Mouse (Mus musculus): Measurements from ENCODE around the gene Pdzk1. TPM values are rescaled to one million over a fixed set of nuclear protein-coding genes. Genes with fewer than 3 reads are reported as not detected.

Gene Pdzk1
- total RNA-seq, 2 experiments from 2014 or later: not detected

DNA sequence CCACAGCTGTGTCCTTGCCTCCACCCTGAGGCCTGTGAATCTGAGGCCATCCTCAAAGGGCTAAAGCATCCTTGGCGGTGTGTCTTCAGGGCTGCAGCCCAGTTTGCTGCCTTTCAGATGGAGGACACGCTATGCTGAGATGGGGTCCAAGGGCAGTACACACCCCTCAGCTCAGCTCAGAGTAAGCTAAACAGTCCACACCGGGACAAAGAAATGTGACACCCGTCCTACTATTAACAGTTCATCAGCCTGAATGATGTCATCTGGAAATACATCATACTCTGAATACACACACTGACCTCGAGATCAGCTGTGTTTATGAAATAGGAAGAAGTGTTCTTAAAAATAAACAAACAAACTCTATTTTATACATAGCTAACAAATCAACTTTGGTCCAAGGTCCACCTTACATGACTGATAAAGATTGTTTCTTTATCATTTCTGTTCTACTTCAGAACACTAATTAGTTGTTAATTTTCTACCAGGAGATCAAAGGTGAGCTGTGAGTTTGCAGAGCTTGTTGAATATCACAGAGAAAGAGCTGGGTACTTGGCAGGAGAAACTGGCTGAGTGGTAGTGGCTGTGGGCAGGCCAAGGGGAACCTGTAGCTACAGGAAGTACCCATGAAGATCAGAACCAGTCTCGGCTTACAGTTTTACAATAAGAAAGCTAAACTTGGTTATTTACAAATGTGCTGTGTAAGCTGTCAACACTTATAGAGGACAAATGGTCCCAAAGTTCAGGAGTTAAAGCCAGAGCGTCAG, 45.9 kb downstream of the Pdzk1 start:
- intact Hi-C loops (cut with DNase I): no loop called here
- DNase-seq (ENCODE audit: low spot score in 2 of 2): no peak

DNA sequence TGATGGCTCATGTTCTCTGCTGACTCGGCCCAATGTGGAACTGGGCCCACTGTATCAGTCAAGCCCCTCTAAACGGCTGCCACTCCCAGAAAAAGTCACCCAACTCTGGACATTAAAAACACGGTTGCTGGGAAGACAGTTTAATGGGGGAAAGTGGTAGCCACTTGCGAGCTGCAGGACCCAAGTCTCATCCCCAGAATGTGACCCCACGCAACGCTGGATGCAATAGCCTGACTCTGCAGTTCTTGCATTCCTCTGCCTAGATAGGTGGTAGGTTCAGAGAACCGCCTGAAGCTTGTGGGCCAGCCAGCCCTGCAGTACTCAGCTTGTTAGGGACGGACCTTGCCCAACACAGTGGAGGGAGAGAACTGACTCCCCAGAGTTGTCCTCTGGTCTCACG, 50.5 kb downstream of the Pdzk1 start:
- intact Hi-C loops (cut with DNase I): no loop called here
- no peak for DNase-seq (ENCODE audit: low spot score in 2 of 2)

DNA sequence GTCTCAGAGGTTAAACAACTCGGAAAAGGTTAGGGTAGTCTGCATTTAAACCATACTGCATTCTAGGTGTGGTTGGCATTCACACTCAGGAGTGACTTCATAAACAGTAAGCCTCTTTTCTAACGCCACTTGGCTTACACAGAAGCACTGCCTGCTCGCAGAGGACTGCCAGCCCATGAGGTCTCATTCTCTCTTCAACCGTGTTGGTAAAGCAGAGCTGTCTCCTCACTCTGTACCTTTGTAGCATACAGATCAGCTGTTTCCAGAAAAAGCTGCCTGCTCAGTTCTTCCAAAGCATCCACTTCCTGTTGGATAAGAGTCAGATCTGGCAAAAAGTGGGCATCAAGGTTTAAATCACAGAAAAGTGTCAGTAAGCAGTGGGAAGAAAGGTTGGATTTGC, 51.3 kb downstream of the Pdzk1 start:
- intact Hi-C loops (cut with DNase I): no loop called here
- DNase-seq (ENCODE audit: low spot score in 2 of 2): no peak

DNA sequence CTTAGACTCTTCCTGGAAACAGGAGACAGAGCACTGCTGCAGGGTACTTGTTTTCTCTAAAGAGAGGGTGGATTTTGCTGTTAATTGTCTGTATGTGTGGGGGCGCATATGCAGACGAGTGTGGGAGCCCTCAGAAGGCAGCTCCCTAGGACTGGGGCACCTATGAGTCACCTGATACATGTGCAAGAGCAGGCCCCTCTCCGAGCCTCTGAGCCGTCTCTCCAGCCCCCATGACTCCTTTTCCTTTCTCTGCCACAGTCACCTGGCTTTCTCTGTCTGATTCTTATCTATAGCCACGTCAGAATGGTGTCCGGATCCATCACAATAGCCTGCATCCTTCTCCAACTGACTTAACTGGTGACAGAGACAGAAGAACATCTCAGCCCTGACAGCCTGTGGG, 52.5 kb downstream of the Pdzk1 start:
- intact Hi-C loops (cut with DNase I): no loop called here
- DNase-seq (ENCODE audit: low spot score in 2 of 2): no peak

DNA sequence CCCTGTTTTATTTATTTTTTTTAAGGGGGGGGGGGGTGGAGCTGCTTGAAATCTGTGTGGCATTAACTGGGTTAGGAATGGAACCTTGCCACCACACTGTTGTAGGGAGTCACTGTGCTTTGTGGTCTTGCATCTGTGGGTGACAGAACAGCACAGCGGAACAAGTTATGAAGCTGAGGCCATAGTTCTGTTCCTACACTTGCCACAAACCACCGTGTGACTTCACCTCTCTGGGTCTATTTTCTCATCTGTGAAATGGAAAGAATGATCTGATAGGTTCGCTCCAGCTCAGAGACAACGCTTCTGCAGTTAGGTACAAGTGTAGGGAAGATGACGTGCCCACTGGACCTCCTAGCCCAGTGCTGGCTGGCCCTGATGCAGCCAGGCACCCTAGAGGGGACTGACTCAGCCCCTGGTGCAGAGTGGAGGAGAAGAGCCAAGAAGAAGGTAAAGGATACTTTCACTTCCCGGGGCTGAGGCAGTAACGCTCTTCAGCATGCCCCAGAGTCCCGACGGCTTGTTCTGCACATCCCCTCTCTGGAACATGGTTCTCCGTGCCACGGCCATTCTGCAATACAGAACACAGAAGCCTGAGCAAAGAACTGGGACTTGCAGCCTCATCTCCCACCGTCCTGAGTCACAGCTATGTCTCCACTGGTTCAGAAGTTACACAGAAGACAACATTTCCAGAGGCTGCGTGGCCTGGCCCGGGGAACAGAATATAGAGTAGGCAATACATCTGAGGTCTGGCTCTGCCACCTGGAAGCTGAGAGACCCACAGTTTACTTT, 53.2 kb downstream of the Pdzk1 start:
- no peak for DNase-seq (ENCODE audit: low spot score in 2 of 2)
- intact Hi-C loops (cut with DNase I): no loop called here

DNA sequence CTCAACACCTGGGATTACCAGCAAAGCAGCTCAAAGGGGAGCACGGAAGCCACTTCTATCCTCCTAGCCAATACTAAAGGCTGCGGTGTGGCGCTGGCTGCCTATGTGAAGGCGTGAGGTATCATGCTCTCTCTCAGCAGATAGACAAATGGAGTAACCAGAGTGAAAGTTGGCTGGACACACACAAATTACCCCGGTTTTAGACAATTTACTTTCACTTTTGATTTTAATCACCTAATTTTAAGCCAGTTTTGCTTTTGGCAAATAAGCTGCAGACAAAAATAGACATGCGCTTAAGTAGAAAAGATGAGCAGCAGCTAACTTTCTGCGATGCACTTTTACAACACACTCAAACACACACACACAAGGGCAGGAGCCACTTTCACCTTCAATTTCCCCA, 54.6 kb downstream of the Pdzk1 start:
- intact Hi-C loops (cut with DNase I): no loop called here
- DNase-seq (ENCODE audit: low spot score in 2 of 2): no peak

DNA sequence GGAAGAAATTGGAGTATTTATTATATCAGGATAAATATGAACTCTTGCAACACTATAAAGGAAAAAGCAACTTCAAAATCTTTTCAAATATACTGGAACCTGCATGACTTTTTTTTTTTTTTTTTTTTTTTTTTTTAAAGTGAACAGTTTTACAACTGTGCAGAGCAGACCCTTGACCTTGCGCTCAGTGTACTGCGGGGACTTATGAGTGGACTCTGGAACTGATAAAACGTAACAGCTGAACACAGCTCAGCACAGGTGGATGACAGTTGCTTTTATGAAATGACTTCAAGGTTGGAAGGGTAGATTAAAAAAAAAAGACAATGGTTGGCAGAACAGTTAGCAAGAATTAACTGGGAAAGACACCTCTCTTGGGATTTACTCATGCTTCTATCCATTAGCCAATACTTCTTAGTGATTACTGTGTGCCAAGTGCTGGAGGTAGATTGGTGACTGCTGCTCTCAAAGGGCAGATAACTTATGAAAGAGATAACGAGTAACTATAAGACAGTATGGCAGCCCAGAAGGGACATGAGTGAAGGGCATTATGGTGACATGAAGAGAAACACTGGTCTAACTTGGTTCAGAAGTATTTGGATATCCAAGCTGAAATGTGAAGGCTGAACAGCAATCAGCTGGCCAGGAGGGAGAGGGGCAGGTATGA, 73.4 kb downstream of the Pdzk1 start:
- no peak for DNase-seq (ENCODE audit: low spot score in 2 of 2)

DNA sequence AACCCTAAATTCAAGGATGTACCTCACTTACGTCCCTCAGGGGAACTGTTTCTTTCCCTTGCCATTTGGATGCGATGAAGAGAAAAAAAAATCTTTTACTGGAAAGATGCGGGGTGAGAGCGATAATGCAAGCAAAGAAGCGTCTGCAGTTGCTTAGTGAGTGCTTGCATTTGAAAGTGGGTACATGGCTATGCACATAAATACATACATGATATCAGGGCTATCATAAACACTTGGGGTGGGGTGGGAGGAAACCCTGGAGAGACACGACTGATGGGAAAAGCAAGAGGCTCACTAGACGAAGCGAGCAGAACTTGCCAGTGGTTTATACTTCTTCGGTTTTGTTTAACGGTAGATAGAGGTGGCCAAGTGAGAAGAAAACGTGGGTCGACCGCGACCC, 75.3 kb downstream of the Pdzk1 start, which contains the start of gene Gja5:
Gja5 (plus strand) TSS at position 301 of the 400 bp plus-strand sequence.
- intact Hi-C loops (cut with DNase I): no loop called here
- peak in 1 of 2 experiments; percentile 29 for DNase-seq (ENCODE audit: low spot score in 2 of 2)

More for the DNA sequence above, 73.4 kb downstream of the Pdzk1 start:
- intact Hi-C loops (cut with DNase I): no loop called here

DNA sequence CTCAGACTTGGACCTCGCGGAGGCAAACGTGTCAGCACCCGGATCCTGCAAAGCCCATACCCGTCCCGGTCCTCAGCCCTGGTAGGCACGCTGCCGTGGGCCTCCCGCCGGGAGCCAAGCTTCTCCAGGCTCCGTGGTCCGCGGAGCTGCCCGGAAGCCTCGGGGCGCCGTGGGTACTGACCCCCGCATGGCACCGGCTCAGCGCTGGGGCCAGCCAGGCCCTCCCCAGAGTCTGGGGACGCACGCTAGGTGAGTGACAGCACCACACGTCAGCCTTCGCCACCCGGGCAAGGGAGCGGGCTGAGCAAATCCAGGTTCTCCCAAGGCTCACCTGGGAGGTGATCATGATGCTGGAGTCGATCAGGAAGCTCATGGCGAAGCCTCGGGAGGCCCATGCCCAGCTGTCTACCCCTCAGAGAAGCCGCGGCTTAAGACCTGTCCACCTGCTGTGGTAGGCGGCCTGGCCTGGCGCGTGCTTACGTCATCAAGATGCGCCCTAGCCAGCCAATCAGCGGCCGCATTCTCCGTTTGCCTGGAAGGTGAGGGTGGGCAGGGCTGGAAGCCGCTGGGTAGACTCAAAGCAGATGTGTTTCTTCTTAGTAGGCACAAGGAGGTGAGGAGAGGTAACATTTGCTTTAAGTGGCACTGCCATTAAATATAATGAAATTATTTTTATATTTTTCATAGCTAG, 75.9 kb downstream of the Pdzk1 start, which contains the start of gene Gpr89:
Gpr89 (minus strand) TSS at position 496 of the 691 bp plus-strand sequence.
- DNase-seq (ENCODE audit: low spot score in 2 of 2): peak; percentile 93 to 96
- intact Hi-C loops (cut with DNase I): no loop called here

DNA sequence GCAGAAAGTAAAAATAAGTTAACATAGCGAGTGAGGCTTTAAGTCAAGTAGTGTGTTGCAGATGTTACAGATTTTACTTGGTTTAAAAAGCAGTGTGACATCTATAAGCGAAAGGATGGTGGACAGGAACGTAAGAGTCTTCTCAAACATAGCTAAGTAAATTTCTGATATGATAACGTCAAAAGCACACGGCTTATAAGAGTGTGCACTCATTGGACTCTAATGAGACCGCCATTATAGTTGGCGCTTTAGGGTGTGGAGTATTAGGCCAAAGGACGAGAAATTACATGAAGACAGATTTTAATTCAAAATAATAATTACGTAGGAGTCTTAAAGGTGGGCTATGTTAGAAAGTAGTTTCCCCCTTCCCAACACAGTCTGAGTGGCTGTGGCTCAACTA, 76.5 kb downstream of the Pdzk1 start:
- DNase-seq (ENCODE audit: low spot score in 2 of 2): no peak
- intact Hi-C loops (cut with DNase I): no loop called here

Other genes starting within 250 kb of the Pdzk1 start
- 10 to 100 TPM; 26.6 to 29.7 TPM for gene Polr3gl, start 235.1 kb upstream of the Pdzk1 start, total RNA-seq (2021)
- gene Ankrd34a, start 232.6 kb upstream of the Pdzk1 start, total RNA-seq (2021): 10 to 100 TPM; 69.9 to 72.6 TPM
- 10 to 100 TPM; 22.1 to 24.8 TPM for gene Lix1l, start 228.1 kb upstream of the Pdzk1 start, total RNA-seq (2021)
- gene Rbm8a, start 199.4 kb upstream of the Pdzk1 start, total RNA-seq (2021): 10 to 100 TPM; 40.1 to 41.5 TPM
- 10 to 100 TPM; 49.2 to 49.7 TPM for gene Pex11b, start 193.9 kb upstream of the Pdzk1 start, total RNA-seq (2021)
- gene Gm42957, start 193.8 kb upstream of the Pdzk1 start, total RNA-seq (2021): under 1 TPM; 0.40 to 0.44 TPM
- gene Itga10, start 183.7 kb upstream of the Pdzk1 start, total RNA-seq (2021): 1 to 10 TPM; 1.5 to 2.5 TPM
- gene Ankrd35, start 159.2 kb upstream of the Pdzk1 start, total RNA-seq (2021): 1 to 10 TPM; 4.6 to 7.6 TPM
- 10 to 100 TPM; 17.6 to 22.7 TPM for gene Pias3, start 132.9 kb upstream of the Pdzk1 start, total RNA-seq (2021)
- 1 to 10 TPM; 5.7 to 6.6 TPM for gene Nudt17, start 120.7 kb upstream of the Pdzk1 start, total RNA-seq (2021)
- 10 to 100 TPM; 25.5 to 27.7 TPM for gene Polr3c, start 101.7 kb upstream of the Pdzk1 start, total RNA-seq (2021)
- 10 to 100 TPM; 72.8 to 76.7 TPM for gene Rnf115, start 101.6 kb upstream of the Pdzk1 start, total RNA-seq (2021)
- not detected for gene Cd160, start 67 bp downstream of the Pdzk1 start, total RNA-seq (2021)
- 1 to 10 TPM; 2.0 to 2.7 TPM for gene Gja5, start 75.4 kb downstream of the Pdzk1 start, total RNA-seq (2021)
- gene Gpr89, start 76.1 kb downstream of the Pdzk1 start, total RNA-seq (2021): 10 to 100 TPM; 46.1 to 46.3 TPM
- not detected for gene Gja8, start 96.7 kb downstream of the Pdzk1 start, total RNA-seq (2021)